Mouse (Mus musculus) liver, postnatal 0 days (tissue): Measurements from ENCODE around the gene Rgs7.

ENCODE experiments used
- CTCF ChIP-seq: sonication (generic); IDR thresholded peaks from 2 replicates; pipeline ENCODE4 v1.5.1; 2016; ENCODE audit warnings: antibody characterized with exemption, low read depth
- EP300 ChIP-seq: IDR thresholded peaks from 2 replicates; pipeline ENCODE4 v1.6.1; 2016; ENCODE audit warnings: antibody characterized with exemption, low read depth, mild to moderate bottlenecking

GRCm38 (mm10) chr1:175069758-175070290 lies 422.5 kb downstream of the Rgs7 start:
- TF ChIP-seq CTCF, result no peak
- no peak for TF ChIP-seq EP300
